Mouse (Mus musculus): ENCODE results near the gene Vps33a. TPM values are rescaled to one million over a fixed set of nuclear protein-coding genes. Genes with fewer than 3 reads are reported as not detected.

The Vps33a gene
- 9.4 and 10.9 TPM in 2 replicates for total RNA-seq (2015; ENCODE audit: low replicate concordance)
- 8.2 and 9.4 TPM in 2 replicates for total RNA-seq (2017; ENCODE audit: low replicate concordance)

DNA sequence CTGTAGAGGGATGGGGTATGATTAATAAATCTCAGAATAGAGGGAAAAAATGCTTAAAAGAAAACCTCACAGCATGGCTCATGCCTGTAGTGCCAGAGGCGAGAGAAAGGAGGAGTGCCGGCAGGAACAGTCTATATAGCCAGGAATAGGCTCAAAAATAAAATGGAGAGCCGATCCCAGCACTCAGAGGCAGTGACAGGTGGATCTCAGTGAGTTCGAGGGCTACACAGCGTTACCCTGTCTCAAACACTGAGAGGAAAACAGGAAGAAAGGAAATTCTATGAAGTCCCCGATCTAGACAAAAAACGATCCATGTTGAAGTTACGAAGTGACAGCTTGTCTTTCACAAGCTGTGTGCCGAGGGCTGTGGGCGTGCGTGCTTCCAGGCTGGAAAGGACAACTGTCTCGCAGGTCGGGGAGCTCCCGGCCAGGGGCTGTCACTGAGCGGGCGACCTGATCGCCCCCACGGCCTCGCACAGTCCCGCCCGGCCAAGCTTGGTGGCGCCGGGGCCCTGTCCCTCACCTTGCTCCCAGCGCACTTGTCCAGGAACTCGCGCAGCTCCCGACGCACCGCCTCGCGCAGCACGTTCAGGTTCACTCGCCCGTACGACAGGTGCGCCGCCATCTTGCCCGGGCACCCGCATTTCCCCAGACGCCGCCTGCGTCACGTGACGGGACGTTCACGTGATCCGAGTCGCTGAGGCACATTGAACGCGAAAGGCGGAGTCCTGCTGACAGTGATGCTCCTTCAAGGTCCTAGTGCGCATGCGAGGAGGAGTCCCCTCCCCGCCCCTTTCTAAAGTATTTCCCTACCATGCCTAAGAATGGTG lies at the start of gene Vps33a:
Gene Vps33a, minus strand, starts transcription at position 682 of the 830 bp plus-strand sequence.
- peak; percentile 98 for ATAC-seq (replicated peaks; ENCODE audit: low FRiP score, poor library complexity, severe bottlenecking)

GRCm38 (mm10) chr5:123622421-123622820 lies 49.6 kb upstream of the Vps33a start:
- no peak for ATAC-seq (replicated peaks; ENCODE audit: low FRiP score, poor library complexity, severe bottlenecking)

DNA sequence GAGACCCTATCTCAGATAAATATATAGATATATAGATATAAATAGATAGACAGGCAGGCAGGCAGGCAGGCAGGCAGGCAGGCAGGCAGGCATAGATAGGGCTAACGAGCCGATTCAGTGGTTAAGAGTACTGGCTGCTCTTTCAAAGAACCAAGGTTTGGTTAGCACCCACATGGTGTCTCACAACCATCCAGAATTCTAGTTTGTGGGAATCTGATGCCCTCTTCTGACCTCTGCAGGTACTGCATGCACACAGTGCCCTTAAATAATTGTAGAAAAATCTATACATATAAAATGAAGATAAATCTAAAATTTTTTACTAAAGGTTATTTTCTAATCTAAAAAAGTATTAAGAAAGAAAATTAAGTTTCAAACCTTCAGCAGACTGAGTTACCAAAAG lies 45.7 kb upstream of the Vps33a start:
- no peak for ATAC-seq (replicated peaks; ENCODE audit: low FRiP score, poor library complexity, severe bottlenecking)

- ATAC-seq (replicated peaks; ENCODE audit: low FRiP score, poor library complexity, severe bottlenecking), result no peak
Observed at GRCm38 (mm10) chr5:123614246-123614645, 41.4 kb upstream of the Vps33a start.

- peak; percentile 75; the same call in 1 of the 2 replicates for ATAC-seq (replicated peaks; ENCODE audit: low FRiP score, poor library complexity, severe bottlenecking)
Observed at GRCm38 (mm10) chr5:123609843-123610242, 37.0 kb upstream of the Vps33a start.

- ATAC-seq (replicated peaks; ENCODE audit: low FRiP score, poor library complexity, severe bottlenecking), result no peak
Observed at GRCm38 (mm10) chr5:123609416-123609815, 36.6 kb upstream of the Vps33a start.

- ATAC-seq (replicated peaks; ENCODE audit: low FRiP score, poor library complexity, severe bottlenecking), result no peak
Observed at GRCm38 (mm10) chr5:123607211-123607669, 34.4 kb upstream of the Vps33a start.

DNA sequence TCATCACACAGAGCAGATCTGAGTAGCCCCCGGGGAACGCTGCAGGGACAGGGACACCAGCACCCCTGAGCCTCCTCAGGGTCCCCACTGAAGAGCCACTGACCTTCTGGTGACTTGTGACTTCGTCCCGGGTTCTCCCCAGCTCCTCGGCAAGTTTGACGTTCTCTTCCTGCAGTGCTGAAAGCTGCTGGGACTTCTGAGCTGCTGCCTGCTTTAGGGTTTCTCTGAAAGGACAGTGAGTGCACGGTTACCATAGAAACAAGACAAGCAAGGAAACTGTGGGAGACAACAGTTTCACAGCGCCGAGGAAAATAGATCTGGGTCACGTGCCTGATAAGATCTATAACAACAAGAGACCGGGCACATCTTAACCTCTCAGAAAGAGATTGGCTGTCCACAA lies 30.7 kb upstream of the Vps33a start:
- no peak for ATAC-seq (replicated peaks; ENCODE audit: low FRiP score, poor library complexity, severe bottlenecking)

DNA sequence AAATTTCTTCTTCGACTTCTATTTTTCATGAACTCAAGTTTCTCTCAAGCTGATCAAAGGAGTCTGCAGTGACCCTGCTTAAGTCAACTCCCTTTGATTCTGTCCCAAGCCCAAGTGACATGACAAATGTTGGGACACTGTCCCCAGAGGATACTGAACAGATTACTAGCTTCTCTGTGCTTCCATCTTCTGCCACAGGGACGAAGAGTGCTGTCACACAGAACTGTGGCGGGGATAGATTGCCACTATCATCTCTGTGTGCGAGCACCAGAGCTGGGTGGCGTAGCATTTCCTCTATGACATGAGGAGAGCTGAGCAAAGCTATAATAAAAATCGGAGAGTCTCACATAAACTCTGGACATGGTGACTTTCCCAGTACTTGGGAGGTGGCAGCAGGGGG lies 29.3 kb upstream of the Vps33a start:
- no peak for ATAC-seq (replicated peaks; ENCODE audit: low FRiP score, poor library complexity, severe bottlenecking)

GRCm38 (mm10) chr5:123599319-123599718 lies 26.5 kb upstream of the Vps33a start:
- no peak; the same call in 1 of the 2 replicates for ATAC-seq (replicated peaks; ENCODE audit: low FRiP score, poor library complexity, severe bottlenecking)

DNA sequence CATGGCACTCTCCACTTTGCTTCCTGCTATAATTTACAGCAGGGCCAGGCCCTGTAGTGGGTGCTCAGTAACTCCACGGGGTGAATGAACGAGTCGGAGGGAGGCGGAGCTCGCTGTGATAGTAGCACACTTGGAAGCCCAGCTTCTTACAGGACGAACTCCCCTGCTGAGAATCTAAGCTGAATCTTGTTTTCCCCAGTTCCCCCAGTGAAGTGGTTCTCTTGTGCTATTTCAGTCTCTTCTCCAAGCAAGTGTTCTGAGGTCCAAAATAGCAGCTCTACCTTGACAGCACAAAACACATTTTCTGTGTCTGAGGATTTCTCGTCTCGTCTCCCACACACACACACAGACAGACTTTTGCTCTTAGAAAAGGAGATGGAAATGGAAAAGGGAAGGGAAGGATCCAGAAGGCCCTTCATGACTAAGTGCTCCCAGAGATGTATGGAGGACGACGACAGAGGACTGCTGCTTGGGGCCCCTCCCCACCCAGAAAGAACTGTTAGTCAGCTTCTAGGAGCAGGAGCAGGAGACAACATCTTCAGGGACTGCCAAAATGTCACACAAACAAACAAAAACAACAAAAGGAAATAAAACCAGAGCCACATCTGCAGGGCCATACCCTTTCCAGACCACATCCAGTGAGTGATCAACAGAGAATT lies 20.9 kb upstream of the Vps33a start:
- ATAC-seq (replicated peaks; ENCODE audit: low FRiP score, poor library complexity, severe bottlenecking), result no peak

GRCm38 (mm10) chr5:123580043-123580442 lies 7.2 kb upstream of the Vps33a start:
- no peak for ATAC-seq (replicated peaks; ENCODE audit: low FRiP score, poor library complexity, severe bottlenecking)

GRCm38 (mm10) chr5:123576696-123577095 lies 3.9 kb upstream of the Vps33a start:
- no peak for ATAC-seq (replicated peaks; ENCODE audit: low FRiP score, poor library complexity, severe bottlenecking)

DNA sequence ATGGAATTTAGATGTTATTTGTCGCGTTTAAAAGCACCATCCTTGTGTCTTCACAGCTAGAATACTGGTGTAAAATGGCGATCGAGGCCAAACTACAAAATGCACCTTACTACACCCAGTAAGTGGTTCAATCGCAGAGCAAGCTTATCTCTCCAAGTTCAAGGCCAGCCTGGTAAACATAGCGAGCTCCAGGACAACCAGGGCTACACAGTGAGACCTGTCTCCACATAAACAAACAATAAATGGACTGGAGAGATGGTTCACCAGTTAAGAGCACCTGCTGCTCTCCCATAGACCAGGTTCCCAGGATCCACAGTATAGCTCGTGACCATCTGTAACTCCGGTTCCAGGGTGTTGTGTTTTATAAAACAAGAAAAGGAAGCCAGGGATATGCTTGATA lies 524 bp upstream of the Vps33a start:
- no peak for ATAC-seq (replicated peaks; ENCODE audit: low FRiP score, poor library complexity, severe bottlenecking)

GRCm38 (mm10) chr5:123561128-123561527 lies 11.7 kb downstream of the Vps33a start:
- ATAC-seq (replicated peaks; ENCODE audit: low FRiP score, poor library complexity, severe bottlenecking), result no peak

- no peak for ATAC-seq (replicated peaks; ENCODE audit: low FRiP score, poor library complexity, severe bottlenecking)
Observed at GRCm38 (mm10) chr5:123559588-123559987, 13.2 kb downstream of the Vps33a start.

GRCm38 (mm10) chr5:123556451-123556850 lies 16.4 kb downstream of the Vps33a start:
- no peak for ATAC-seq (replicated peaks; ENCODE audit: low FRiP score, poor library complexity, severe bottlenecking)

- ATAC-seq (replicated peaks; ENCODE audit: low FRiP score, poor library complexity, severe bottlenecking), result peak; percentile 68
Observed at GRCm38 (mm10) chr5:123555693-123556092, 17.1 kb downstream of the Vps33a start.

- no peak for ATAC-seq (replicated peaks; ENCODE audit: low FRiP score, poor library complexity, severe bottlenecking)
Observed at GRCm38 (mm10) chr5:123533801-123534200, 39.0 kb downstream of the Vps33a start.

GRCm38 (mm10) chr5:123530056-123530455 lies 42.8 kb downstream of the Vps33a start:
- ATAC-seq (replicated peaks; ENCODE audit: low FRiP score, poor library complexity, severe bottlenecking), result no peak

DNA sequence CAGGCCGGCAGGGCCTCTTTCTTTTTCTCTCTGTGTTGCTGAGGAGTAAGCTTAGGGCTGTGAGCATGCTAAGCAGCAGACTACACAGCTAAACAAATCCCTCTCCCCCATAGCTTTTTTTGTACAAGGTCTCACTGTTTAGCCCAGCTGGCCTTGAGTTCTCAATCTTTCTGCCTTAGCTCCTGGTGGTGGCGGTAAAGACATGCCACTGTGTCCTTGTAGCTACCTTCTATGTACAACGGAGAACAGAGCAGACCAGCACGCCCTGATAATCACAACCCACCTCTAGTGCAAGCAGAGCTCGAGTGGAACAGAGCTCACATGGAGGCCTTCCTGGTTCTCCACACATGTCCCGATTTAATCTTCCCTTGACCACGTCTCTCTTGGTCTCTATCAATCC lies 44.2 kb downstream of the Vps33a start:
- ATAC-seq (replicated peaks; ENCODE audit: low FRiP score, poor library complexity, severe bottlenecking), result no peak

Measured in erythroid progenitor cell, adult 5-6 weeks (primary cell).